Mouse (Mus musculus): ENCODE data around the gene Hoxb13.

The Hoxb13 gene

GRCm38 (mm10) chr11:96191132-96191531 is 3.0 kb upstream of the Hoxb13 start:
- no peak for DNase-seq

GRCm38 (mm10) chr11:96194401-96194710 is 240 bp downstream of the Hoxb13 start:
- DNase-seq: no peak

- no peak for DNase-seq
These were observed 985 bp downstream of the Hoxb13 start for GRCm38 (mm10) chr11:96194961-96195640.

- no peak for DNase-seq
These were observed 1.7 kb downstream of the Hoxb13 start for GRCm38 (mm10) chr11:96195769-96196280.

- DNase-seq: peak; percentile 11 to 40
These were observed 4.5 kb downstream of the Hoxb13 start for GRCm38 (mm10) chr11:96198642-96199041.

GRCm38 (mm10) chr11:96199181-96200086 is 5.3 kb downstream of the Hoxb13 start:
- DNase-seq: no peak

GRCm38 (mm10) chr11:96200183-96200655 is 6.1 kb downstream of the Hoxb13 start:
- DNase-seq: no peak

GRCm38 (mm10) chr11:96201741-96202140 is 7.6 kb downstream of the Hoxb13 start:
- DNase-seq: no peak

- no peak for DNase-seq
These were observed 8.4 kb downstream of the Hoxb13 start for GRCm38 (mm10) chr11:96202401-96203081.

GRCm38 (mm10) chr11:96203182-96203788 is 9.2 kb downstream of the Hoxb13 start:
- no peak for DNase-seq

GRCm38 (mm10) chr11:96203789-96204186 is 9.7 kb downstream of the Hoxb13 start:
- no peak for DNase-seq

- DNase-seq: no peak
These were observed 10.2 kb downstream of the Hoxb13 start for GRCm38 (mm10) chr11:96204351-96204750.

GRCm38 (mm10) chr11:96205426-96206131 is 11.5 kb downstream of the Hoxb13 start:
- no peak for DNase-seq

GRCm38 (mm10) chr11:96223813-96224212 is 29.7 kb downstream of the Hoxb13 start:
- peak in 1 of 2 experiments; percentile 10 for DNase-seq

GRCm38 (mm10) chr11:96227676-96228075 is 33.6 kb downstream of the Hoxb13 start:
- DNase-seq: no peak

GRCm38 (mm10) chr11:96234906-96235305 is 40.8 kb downstream of the Hoxb13 start:
- DNase-seq: peak; percentile 10 to 47

GRCm38 (mm10) chr11:96240211-96240610 is 46.1 kb downstream of the Hoxb13 start:
- DNase-seq: peak; percentile 33 to 61

Measured in kidney, adult 8-10 months (tissue).